ENCODE assay signal across 7 mouse cellular contexts in the genomic region with DNA sequence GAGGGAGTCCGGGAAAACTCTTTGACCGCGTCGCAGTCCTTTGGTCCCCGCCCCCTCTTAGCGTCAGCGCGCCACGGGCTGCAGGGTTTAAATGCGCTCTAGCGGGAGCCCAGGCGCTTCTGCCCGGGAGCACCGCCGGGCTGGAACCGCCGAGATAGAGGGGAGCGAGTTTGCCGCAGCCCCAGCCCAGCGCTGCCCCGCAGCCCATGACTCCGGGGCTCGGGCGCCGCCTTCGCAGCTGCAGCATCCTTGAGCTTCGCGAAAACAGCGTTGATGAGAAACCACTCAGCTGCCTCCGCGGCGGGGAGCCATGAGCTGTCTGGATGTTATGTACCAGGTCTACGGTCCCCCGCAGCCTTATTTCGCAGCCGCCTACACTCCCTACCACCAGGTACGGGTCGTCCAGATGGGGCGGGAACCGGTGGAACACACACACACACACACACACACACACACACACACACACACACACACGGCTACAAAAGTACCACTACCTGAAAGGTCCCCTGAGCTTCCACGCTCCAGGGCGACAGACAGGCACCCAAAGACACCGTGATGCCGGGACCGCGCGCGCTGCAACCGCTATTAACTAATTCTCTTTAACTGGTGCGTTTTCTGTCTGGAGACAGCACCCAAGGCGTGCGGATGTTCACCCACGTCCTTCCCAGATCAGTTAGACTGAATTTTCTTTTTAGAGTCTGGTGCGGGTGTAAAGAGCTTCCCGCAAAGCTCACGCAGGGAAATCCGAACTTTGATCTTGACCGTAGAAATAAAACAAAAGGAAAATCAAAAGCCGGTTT. TPM values are rescaled to one million over a fixed set of nuclear protein-coding genes. Genes with fewer than 3 reads are reported as not detected.
DNase-seq lines count a peak whose midpoint lies in the region; ATAC-seq and TF ChIP-seq lines count a peak whose summit lies in the region.

A gene (plus strand): TSS at position 90 of the 800 bp plus-strand sequence.

- no peak within 1 kb of the TSS for H3K27ac ChIP-seq in thymus, adult 2 months (ENCODE audit: control insufficient read depth, insufficient read depth, low read length)
- no peak within 1 kb of the TSS for H3K27ac ChIP-seq in forebrain, embryonic 12.5 days
- no peak within 1 kb of the TSS for H3K27ac ChIP-seq in hindbrain, embryonic 15.5 days (replicated peaks)
- H3K27ac ChIP-seq in neural tube, embryonic 13.5 days (replicated peaks), result no peak within 1 kb of the TSS

- no peaks in the 10 kb centered on the region for H3K4me1 ChIP-seq in thymus, adult 2 months (replicated peaks; ENCODE audit: control insufficient read depth, insufficient read depth, low read length)
- peaks cover 27% of the 10 kb centered on the region for H3K4me1 ChIP-seq in forebrain, embryonic 12.5 days
- peaks cover 19% of the 10 kb centered on the region for H3K4me1 ChIP-seq in hindbrain, embryonic 15.5 days (replicated peaks)
- H3K4me1 ChIP-seq in neural tube, embryonic 13.5 days (replicated peaks), result peaks cover 27% of the 10 kb centered on the region

- TF ChIP-seq CTCF in thymus, adult 2 months (IDR thresholded peaks at IDR 0.05; ENCODE audit: borderline replicate concordance, control insufficient read depth, extremely low read depth, insufficient read depth, low read length, poor library complexity), result no peak

- DNase-seq in thymus, postnatal 4 days, result peak; percentile 7
- DNase-seq in thymus, adult 2 months, result no peak
- peak; percentile 17 for DNase-seq in liver
- DNase-seq in thymus, postnatal 25 days, result no peak

- peaks cover 9% of the 10 kb centered on the region for H3K27me3 ChIP-seq in thymus, adult 2 months (ENCODE audit: control insufficient read depth, insufficient read depth, low read length)
- H3K27me3 ChIP-seq in forebrain, embryonic 12.5 days, result peaks cover 88% of the 10 kb centered on the region
- H3K27me3 ChIP-seq in hindbrain, embryonic 15.5 days, result peaks cover 76% of the 10 kb centered on the region
- peaks cover 90% of the 10 kb centered on the region for H3K27me3 ChIP-seq in neural tube, embryonic 13.5 days

- H3K9me3 ChIP-seq in forebrain, embryonic 12.5 days, result no peaks in the 10 kb centered on the region
- H3K9me3 ChIP-seq in hindbrain, embryonic 15.5 days, result no peaks in the 10 kb centered on the region
- H3K9me3 ChIP-seq in neural tube, embryonic 13.5 days, result no peaks in the 10 kb centered on the region

- peak within 1 kb of the TSS; percentile 93 for H3K4me2 ChIP-seq in forebrain, embryonic 12.5 days
- peak within 1 kb of the TSS; percentile 89 for H3K4me2 ChIP-seq in hindbrain, embryonic 15.5 days
- peak within 1 kb of the TSS; percentile 95 for H3K4me2 ChIP-seq in neural tube, embryonic 13.5 days

- no peaks in the 10 kb centered on the region for H3K36me3 ChIP-seq in thymus, adult 2 months (ENCODE audit: control insufficient read depth, insufficient read depth, low read length)
- H3K36me3 ChIP-seq in forebrain, embryonic 12.5 days (replicated peaks), result no peaks in the 10 kb centered on the region
- H3K36me3 ChIP-seq in hindbrain, embryonic 15.5 days, result no peaks in the 10 kb centered on the region
- H3K36me3 ChIP-seq in neural tube, embryonic 13.5 days, result no peaks in the 10 kb centered on the region

- TF ChIP-seq POLR2A in thymus, adult 2 months (IDR thresholded peaks at IDR 0.05; ENCODE audit: control insufficient read depth, extremely low read depth, insufficient read depth, low read length, poor library complexity), result no peak

- peak; percentile 87 for ATAC-seq in forebrain, embryonic 12.5 days (ENCODE audit: low FRiP score)
- peak; percentile 86 for ATAC-seq in hindbrain, embryonic 15.5 days (ENCODE audit: low FRiP score, low read depth)
- ATAC-seq in neural tube, embryonic 13.5 days (ENCODE audit: low read depth), result peak; percentile 91

- 2% methylated on average over 55 of the region's 60 CpGs for WGBS in thymus, adult 2 months
- WGBS in forebrain, embryonic 12.5 days, result under 1% methylated on average over 59 of the region's 60 CpGs
- WGBS in hindbrain, embryonic 15.5 days, result under 1% methylated on average over 60 of the region's 60 CpGs
- under 1% methylated on average over 59 of the region's 60 CpGs for WGBS in neural tube, embryonic 13.5 days

- peak within 1 kb of the TSS; percentile 50 for H3K9ac ChIP-seq in forebrain, embryonic 12.5 days
- peak within 1 kb of the TSS; percentile 22; the same call in 1 of the 2 replicates for H3K9ac ChIP-seq in hindbrain, embryonic 15.5 days
- H3K9ac ChIP-seq in neural tube, embryonic 13.5 days, result peak within 1 kb of the TSS; percentile 55; the same call in 1 of the 2 replicates

- H3K4me3 ChIP-seq in thymus, adult 2 months (ENCODE audit: control insufficient read depth, insufficient read depth, low read length), result no peak within 1 kb of the TSS
- H3K4me3 ChIP-seq in forebrain, embryonic 12.5 days (replicated peaks), result peak within 1 kb of the TSS; percentile 53
- H3K4me3 ChIP-seq in hindbrain, embryonic 15.5 days, result peak within 1 kb of the TSS; percentile 47
- peak within 1 kb of the TSS; percentile 50 for H3K4me3 ChIP-seq in neural tube, embryonic 13.5 days

RNA-seq across cellular contexts. Expression of the gene that starts here (rescaled TPM):
- 0.66 and 1.2 TPM in 2 replicates for polyA plus RNA-seq in thymus, adult 2 months (2012; rRNA removed)
- polyA plus RNA-seq in forebrain, embryonic 12.5 days (2016; fragmentation: Nextera tagmentation; extraction: Ambion mirVana), result 2.5 and 4.4 TPM in 2 replicates
- polyA plus RNA-seq in hindbrain, embryonic 15.5 days (2015; fragmentation: Nextera tagmentation; extraction: Ambion mirVana), result 0.17 and 0.19 TPM in 2 replicates
- 1.8 and 4.7 TPM in 2 replicates for polyA plus RNA-seq in neural tube, embryonic 13.5 days (2015; fragmentation: Nextera tagmentation; extraction: Ambion mirVana)

Comparison
In these comparisons a context has a peak if more than half of its experiments do, and no peak if none do; other contexts are left out.
1. DNase-seq: peak in thymus, postnatal 4 days (single experiment) and liver (single experiment); none in thymus, adult 2 months (single experiment) and thymus, postnatal 25 days (single experiment).
2. Peak in ATAC-seq, H3K4me3 ChIP-seq, H3K9ac ChIP-seq and H3K4me2 ChIP-seq in hindbrain, embryonic 15.5 days; RNA of the gene not detected or under 1 TPM.
3. Peak in every context shown above with its lines, with median percentiles within 50 percentile points of each other: ATAC-seq, H3K4me2 ChIP-seq and H3K9ac ChIP-seq.